Mouse (Mus musculus) cerebellum, postnatal 10 days (tissue): ENCODE measurements around the gene Zfp831.

Experiments used
- DNase-seq, 2 experiments: peaks; one replicate each; pipeline ENCODE4 v3.0.0; 2021; ENCODE audit warnings: mixed read lengths in 2 of 2

Zfp831 gene

GRCm38 (mm10) chr2:174652864-174653263 lies 9.5 kb downstream of the Zfp831 start:
- no peak for DNase-seq

- DNase-seq: no peak
These were observed 12.0 kb downstream of the Zfp831 start for GRCm38 (mm10) chr2:174655341-174655740.

GRCm38 (mm10) chr2:174658229-174658844 lies 15.0 kb downstream of the Zfp831 start:
- DNase-seq: no peak

GRCm38 (mm10) chr2:174659874-174660273 lies 16.5 kb downstream of the Zfp831 start:
- DNase-seq: no peak

GRCm38 (mm10) chr2:174660321-174660720 lies 17.0 kb downstream of the Zfp831 start:
- DNase-seq: no peak

- no peak for DNase-seq
These were observed 18.3 kb downstream of the Zfp831 start for GRCm38 (mm10) chr2:174661436-174662171.

GRCm38 (mm10) chr2:174662593-174662992 lies 19.3 kb downstream of the Zfp831 start:
- DNase-seq: no peak

- DNase-seq: no peak
These were observed 22.1 kb downstream of the Zfp831 start for GRCm38 (mm10) chr2:174665404-174665803.

GRCm38 (mm10) chr2:174668806-174669205 lies 25.5 kb downstream of the Zfp831 start:
- DNase-seq: no peak

- DNase-seq: peak; percentile 20 to 29
These were observed 29.3 kb downstream of the Zfp831 start for GRCm38 (mm10) chr2:174672506-174673190.

GRCm38 (mm10) chr2:174673592-174674286 lies 30.4 kb downstream of the Zfp831 start:
- DNase-seq: peak; percentile 97 to 98

GRCm38 (mm10) chr2:174674287-174675045 lies 31.1 kb downstream of the Zfp831 start:
- DNase-seq: peak in 1 of 2 experiments; percentile 37

GRCm38 (mm10) chr2:174675642-174676041 lies 32.3 kb downstream of the Zfp831 start:
- DNase-seq: peak; percentile 89 to 92

- DNase-seq: no peak
These were observed 58.0 kb downstream of the Zfp831 start for GRCm38 (mm10) chr2:174701351-174701750.

GRCm38 (mm10) chr2:174707101-174707500 lies 63.8 kb downstream of the Zfp831 start:
- no peak for DNase-seq

- peak; percentile 16 to 20 for DNase-seq
These were observed 65.3 kb downstream of the Zfp831 start for GRCm38 (mm10) chr2:174708587-174708986.

GRCm38 (mm10) chr2:174710185-174710584 lies 66.9 kb downstream of the Zfp831 start:
- no peak for DNase-seq

- DNase-seq: no peak
These were observed 68.7 kb downstream of the Zfp831 start for GRCm38 (mm10) chr2:174712043-174712442.

GRCm38 (mm10) chr2:174715938-174716337 lies 72.6 kb downstream of the Zfp831 start:
- no peak for DNase-seq

- DNase-seq: no peak
These were observed 74.5 kb downstream of the Zfp831 start for GRCm38 (mm10) chr2:174717857-174718256.

- no peak for DNase-seq
These were observed 83.9 kb downstream of the Zfp831 start for GRCm38 (mm10) chr2:174727114-174727823.

- DNase-seq: no peak
These were observed 88.6 kb downstream of the Zfp831 start for GRCm38 (mm10) chr2:174731939-174732338.
